Mouse (Mus musculus) left cerebral cortex, adult 8-10 months (tissue): Measurements from ENCODE around the gene Scyl2. TPM values are rescaled to one million over a fixed set of nuclear protein-coding genes. Genes with fewer than 3 reads are reported as not detected.
"Not testable (repeated sequence)": the region's sequence is repeated elsewhere in the genome, so short reads cannot be mapped to it uniquely, and the experiment has no call there.

Experiments used
- DNase-seq, 2 experiments: peaks; one replicate each; pipeline ENCODE4 v3.0.0; 2022; ENCODE audit warnings: low spot score in 2 of 2
- total RNA-seq, 4 experiments: library from RNA; stranded (reverse); gene quantifications; 2 replicates each; pipeline ENCODE4 v1.2.4; 2022

Scyl2 gene
- total RNA-seq, 4 experiments from 2014 or later: 29.6 to 36.9 (median 33.4) TPM

DNA sequence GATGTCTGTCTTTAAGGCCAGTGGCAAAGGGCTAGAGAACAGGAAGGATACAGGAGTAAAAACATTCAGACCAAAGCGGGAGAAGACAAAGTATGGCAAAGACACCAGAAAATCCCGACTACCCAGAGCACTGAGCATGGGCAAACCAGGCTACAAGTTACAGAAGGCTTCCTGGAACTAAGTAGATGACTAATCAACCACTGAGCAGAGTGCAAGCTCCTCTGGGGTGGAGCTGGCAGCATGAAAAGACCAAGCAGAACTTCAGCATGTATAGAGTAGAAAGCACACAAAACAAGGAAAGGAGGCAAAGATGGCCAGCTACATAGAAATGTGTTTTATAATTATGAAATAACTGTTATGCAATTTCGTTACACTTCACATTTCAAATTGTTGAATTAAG lies 5.6 kb downstream of the Scyl2 start:
- DNase-seq: no peak

- DNase-seq: no peak
Measured at GRCm38 (mm10) chr10:89679448-89679847, 6.6 kb downstream of the Scyl2 start.

DNA sequence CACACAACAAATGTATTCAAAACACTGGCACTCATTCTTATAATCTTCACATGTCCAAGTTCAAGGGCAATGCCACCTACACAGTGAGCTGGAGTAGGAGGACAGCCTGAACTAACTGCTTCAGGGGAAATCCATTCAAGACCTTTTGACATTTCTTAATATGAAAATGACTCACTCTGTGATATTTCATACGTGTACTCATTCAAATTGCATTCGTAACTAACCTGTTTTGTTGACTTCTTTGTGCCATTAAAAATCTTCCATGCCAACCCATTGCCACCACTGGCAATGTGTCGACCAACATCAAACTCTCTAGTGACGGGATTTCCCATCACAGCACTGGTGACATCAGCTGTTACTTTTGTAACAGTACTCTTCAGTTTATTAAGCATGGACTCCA lies 8.0 kb downstream of the Scyl2 start:
- DNase-seq: no peak

DNA sequence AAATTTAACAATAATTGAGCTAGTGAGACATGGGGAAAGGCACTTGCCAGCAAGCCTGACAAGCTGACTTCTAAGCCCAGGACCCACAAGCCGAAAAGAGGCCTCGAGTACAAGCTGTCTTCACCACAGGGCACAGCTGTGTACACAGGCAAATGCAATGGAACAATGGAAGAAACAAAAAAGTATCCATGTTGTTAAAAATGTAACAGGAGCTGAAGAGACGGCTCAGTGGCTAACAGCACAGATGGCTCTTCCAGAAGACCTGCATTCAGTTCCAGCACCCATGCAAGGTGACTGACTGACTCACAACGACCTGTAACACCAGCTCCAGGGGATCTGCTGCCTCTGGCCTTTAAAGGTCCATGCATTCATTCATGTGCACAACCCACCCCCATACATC lies 9.5 kb downstream of the Scyl2 start:
- DNase-seq: no peak

DNA sequence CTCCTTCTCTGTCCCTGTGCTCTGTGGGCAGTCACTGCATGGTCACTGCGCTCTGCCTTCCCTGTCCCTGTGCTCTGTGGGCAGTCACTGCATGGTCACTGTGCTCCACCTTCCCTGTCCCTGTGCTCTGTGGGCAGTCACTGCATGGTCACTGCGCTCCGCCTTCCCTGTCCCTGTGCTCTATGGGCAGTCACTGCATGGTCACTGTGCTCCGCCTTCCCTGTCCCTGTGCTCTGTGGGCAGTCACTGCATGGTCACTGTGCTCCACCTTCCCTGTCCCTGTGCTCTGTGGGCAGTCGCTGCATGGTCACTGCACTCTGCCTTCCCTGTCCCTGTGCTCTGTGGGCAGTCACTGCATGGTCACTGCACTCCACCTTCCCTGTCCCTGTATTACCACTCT lies 15.7 kb downstream of the Scyl2 start:
- not testable (repeated sequence) for DNase-seq

GRCm38 (mm10) chr10:89667571-89667970 lies 18.5 kb downstream of the Scyl2 start:
- no peak for DNase-seq

DNA sequence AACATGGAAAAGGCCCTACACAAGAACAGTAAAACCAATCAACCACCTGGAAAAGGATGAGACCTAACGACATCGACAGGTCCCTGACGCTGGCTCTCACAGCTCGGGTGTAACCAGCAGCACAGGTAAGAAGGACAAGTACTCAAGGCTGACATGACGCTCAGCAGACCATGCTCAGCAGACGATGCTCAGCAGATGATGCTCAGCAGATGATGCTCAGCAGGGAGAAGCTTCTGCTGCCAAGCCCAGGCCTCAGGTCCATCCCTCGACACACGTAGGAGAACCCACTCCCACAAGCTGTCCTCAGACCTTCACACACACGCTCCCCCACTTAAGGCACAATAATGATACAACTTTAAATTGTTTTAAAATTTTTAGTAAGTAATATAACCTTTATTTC lies 20.4 kb downstream of the Scyl2 start:
- DNase-seq: no peak

- no peak for DNase-seq
Measured at GRCm38 (mm10) chr10:89664977-89665645, 21.0 kb downstream of the Scyl2 start.

DNA sequence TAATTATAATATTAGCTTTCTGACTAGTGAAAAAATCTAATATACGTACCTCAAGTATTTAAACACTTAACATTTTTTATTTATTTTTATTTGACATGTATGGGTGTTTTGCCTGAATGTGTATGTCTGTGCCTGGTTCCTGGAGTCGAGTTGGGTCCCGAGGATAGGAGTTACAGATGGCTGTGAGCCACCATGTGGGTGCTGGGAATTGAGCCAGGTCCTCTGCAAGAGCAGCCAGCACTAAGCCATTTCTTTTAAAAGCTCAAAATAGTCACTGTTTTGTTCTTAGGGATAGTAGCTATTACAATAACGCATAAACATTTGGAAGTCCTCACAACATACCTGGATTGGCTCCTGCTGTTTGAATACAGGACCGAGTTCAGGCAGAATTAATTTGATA lies 29.7 kb downstream of the Scyl2 start:
- no peak for DNase-seq

DNA sequence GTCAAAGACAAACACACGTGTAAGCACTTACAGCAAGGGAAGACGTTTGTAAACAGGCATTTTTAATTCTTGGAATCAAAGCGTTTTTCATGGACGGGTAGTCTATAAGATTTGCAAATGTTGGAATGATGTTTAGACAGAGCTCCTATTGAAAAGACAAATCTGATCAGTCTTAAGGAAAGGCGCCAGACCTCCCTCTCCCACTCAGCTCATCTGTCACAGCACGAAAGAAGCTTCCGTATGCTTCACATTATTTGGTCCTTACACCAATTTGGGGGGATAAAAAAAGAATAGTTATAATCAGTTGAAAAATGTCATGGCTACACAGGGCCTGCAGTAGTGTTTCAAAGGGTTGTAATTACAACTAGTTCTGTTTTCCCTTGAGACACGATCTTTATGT lies 33.2 kb downstream of the Scyl2 start:
- no peak for DNase-seq

- DNase-seq: no peak
Measured at GRCm38 (mm10) chr10:89651691-89652090, 34.4 kb downstream of the Scyl2 start.

DNA sequence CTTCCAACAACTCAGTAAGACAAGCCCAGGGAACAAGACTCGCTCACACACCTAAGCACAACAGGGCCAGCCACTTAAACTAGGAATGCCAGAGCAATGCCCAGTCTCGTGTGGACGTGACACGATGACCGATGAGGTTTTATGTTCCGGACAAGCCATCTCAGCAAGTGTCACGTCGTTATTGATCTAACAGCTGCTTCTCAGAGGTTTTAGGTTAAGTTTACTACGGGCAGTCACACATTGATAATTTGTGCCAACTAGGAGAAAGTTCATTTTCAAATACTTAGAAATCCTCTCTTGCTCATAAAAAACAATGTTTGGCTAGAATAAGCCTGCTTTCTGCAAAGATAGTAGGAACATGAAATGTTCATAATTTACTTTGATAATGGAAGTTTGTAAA lies 39.2 kb downstream of the Scyl2 start:
- no peak for DNase-seq

DNA sequence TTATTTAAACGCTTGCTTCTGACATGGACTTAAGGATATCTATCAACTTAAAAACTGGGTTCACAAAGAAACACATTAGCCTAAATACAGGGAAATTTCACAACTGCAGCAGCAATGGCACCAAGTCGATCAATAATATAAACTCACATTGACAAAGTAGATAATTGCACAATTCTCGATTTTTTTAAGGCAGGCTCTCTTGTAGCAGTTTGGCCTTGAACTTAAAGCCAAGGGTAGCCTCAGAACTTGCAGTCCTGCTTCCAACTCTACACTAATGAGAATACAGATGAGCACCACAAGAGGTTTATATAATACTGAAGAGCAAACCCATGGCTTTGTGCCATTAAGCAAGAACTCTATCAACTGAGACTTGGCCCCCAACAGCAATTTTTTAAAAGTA lies 49.1 kb downstream of the Scyl2 start:
- DNase-seq: no peak

DNA sequence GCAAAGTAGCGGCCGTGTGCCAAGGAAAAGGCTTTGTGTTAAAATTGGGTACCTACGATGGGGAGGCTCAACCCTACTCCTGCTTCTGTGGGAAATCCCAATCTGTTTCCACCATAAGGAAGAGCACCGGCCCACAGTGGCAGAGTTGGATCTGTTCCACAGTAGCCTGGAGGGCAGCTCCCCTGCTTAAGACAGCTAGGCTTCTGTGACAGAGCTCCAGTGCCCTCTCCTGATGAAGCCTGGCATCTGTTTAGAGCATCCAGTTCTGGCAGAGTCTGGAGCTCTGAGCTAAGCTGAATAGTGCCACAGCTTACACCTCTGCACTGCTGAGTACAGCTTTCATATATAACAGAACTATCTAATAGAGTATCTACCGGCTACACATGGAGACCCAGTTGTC lies 51.1 kb downstream of the Scyl2 start:
- DNase-seq: no peak

- DNase-seq: no peak
Measured at GRCm38 (mm10) chr10:89633736-89634426, 52.2 kb downstream of the Scyl2 start.

DNA sequence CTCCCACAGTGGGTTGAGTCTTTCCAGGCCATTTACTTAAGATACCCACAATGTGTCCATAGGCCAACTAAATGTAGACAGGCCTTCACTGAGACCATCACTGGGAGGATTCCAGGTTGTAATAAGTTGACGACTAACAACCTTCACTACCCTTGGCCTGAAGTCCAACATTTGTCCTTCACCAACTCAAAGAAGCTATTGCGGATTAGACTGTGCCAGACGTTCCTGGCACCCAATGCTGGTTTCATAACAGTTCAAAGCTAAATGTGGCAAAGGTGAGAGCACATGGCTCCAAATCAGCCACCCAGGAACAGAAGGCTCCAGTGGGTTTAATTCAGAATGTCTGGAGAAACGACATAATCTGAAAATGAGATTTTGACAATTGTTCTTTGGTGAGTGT lies 53.0 kb downstream of the Scyl2 start:
- DNase-seq: no peak

DNA sequence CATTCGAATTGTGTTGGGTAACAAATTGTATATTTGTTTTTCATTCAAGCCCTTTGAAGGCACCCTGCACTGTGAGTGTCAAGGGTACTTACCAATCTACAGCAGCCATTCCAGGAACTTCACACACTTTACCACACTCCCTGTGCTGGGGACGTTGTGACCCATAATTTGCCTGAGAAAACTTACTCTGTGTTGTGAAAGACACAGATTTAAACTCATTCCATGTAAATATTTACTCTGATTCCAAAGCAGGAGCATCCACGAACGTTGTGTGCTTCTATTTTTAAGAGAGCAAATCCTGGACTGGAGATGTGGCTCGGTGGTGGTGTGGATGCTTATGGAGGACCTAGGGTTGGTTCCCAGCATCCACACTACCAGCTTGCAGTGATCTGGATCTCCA lies 54.3 kb downstream of the Scyl2 start:
- DNase-seq: no peak

- no peak for DNase-seq
Measured at GRCm38 (mm10) chr10:89630564-89630963, 55.5 kb downstream of the Scyl2 start.

DNA sequence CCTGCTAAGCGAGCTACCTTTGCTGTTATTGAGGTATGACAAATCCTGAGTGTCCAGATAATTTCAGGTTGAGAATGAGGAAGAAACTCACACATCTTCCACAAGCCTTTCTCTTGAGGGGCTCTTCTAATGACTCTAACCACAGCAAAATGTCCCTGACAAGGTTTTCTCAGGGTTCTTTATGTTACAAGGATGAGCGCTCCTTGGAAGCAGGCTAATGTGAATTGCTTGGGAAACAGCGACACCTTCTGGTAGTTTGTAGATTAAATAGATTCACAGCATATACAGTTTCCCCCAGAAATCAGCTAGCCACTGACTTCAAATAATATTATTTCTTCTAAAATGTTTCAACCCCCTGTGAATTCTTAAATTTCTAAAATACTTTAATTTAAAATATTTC lies 56.0 kb downstream of the Scyl2 start:
- DNase-seq: peak in 1 of 2 experiments; percentile 19

DNA sequence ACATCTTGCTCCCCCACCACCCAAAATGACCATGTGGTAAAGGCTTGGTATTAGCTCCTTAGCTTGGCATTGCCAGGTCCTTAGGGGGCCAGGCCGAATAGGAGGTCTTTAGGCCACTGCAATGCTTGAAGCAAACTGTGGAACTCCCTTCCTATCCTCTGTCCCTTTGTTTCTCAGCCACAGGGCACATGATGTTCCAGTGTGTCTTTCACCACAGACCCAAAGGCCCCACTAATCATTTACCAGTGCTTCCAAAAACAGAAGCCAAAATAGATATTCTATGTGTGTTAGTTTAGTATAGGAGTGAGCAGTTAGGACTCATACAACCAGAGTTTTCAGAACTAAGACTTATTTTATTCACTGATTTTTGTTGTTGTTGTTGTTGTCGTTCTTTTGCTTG lies 59.4 kb downstream of the Scyl2 start:
- no peak for DNase-seq

- DNase-seq: no peak
Measured at GRCm38 (mm10) chr10:89624196-89624595, 61.9 kb downstream of the Scyl2 start.

- DNase-seq: no peak
Measured at GRCm38 (mm10) chr10:89621129-89621528, 65.0 kb downstream of the Scyl2 start, which contains the start of gene Slc17a8. Gene Slc17a8 (minus strand): TSS chr10:89621253.

DNA sequence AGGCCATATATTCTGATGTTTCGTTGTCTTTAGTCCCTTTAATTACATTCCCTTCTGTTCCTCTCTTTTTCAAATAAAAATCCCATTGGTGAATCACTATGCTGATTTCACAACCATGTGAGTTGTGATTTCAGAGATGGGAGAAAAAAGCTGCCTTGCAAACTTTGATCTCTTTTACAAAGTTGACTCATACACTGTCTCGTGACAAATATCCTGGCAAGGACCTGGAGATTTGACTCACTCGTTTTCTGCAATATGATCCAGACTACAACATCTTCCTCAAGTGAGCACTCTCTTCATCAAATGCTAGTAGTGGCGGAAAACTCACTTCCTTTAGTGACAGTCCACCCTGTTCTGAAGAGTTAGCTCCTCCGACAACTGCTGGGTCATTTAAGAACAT lies 86.8 kb downstream of the Scyl2 start:
- no peak for DNase-seq
